Mouse (Mus musculus): ENCODE measurements around the gene Allc.

Allc gene

DNA sequence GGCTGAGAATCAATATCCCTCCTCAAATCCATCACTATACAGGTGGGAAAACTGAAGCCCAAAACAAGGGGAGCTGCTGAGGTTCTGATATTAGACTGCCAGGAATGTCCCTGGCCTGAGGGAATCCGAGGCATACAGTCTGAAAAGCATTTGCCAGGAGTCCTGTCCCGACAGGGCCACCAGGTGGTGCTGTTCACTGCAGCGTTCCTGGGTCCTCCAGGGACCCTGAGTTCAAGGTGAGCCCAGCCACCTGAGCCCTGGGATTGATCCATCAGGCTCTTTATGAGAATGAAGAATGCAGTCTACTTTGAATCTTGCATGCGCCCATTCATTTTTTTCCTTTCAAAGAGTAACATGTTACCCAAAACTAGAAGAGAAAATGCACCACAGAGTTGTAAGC lies 3.2 kb downstream of the Allc start:
- in situ Hi-C loops (cut with MseI, MboI): no loop called here

DNA sequence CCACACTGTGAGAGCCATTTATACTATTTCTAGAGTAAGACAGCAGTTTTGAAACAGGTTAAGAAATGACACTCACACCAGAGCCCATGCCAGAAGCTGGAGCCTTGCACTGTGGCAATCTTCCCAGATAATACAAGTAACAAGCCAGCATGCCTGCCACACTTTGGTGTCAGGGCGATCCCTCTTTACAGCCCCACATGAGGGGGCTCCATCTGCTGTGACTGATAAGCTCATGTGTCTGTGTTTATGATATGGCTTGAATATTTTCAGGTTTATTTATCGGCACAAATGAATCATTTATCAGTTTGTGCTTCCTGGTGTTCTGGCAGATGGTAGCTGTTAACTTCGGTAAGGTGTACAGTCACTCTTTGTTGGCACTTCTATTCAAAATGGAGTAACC lies 4.2 kb downstream of the Allc start:
- in situ Hi-C loops (cut with MseI, MboI): no loop called here

DNA sequence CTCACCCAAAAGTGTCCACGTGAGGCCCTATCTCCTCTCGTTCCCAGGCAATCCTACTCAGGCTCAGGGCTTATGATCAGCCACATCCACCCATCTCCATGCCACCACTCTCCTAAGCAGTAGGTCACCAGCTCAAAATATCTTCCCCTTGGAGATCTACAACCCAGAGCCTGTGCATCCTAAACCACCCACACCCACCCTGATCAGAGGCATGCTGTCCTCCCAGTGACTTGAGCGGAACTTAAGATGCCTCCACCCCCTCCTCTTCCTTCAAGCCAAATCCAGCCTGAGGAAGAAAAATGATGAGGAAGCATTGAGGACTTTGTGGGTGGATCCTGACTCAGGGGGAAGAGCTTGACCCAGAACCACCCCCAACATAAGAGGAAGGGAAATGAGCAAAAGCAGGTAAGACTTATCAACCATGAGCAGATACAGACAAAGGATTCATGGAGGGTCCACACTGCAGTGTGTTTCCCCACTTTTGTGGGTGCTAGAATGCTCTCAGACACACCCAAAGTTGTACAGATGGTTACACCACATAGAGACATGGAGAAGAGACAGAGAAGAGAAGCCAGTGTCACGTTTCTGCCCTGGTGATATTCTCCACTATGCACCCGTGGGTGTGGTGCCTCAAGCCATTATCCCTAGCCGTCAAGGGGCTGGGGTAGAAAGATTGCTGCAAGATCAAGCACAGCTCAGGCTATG lies 6.8 kb downstream of the Allc start:
- in situ Hi-C loops (cut with MseI, MboI): no loop called here

DNA sequence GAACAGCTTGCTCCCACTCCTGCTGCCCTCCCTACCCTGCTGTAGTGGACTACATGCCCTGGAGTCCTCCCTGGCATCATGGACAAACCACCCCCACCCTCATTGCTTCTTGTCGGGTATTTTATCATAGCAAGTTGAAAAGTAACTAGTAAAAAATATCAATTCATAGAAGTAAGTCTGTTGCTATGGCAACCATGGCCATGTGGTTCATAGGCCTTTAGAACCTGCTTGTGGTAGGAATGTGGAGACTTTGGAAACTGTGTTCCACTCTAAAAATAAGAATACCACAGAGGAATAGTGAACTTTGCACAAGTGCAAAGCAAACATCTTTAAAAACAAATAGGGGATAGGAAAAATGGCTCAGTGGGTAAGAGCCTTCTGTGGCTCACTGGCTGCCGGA lies 10.1 kb downstream of the Allc start:
- in situ Hi-C loops (cut with MseI, MboI): no loop called here

- in situ Hi-C loops (cut with MseI, MboI): no loop called here
Measured at GRCm38 (mm10) chr12:28552299-28552698, 30.0 kb downstream of the Allc start, which contains the start of gene Dcdc2c. TSS of gene Dcdc2c (minus strand) at chr12:28552399.

- in situ Hi-C loops (cut with MseI, MboI): no loop called here
Measured at GRCm38 (mm10) chr12:28551775-28552174, 30.5 kb downstream of the Allc start.

GRCm38 (mm10) chr12:28548887-28549286 lies 33.4 kb downstream of the Allc start:
- in situ Hi-C loops (cut with MseI, MboI): no loop called here

GRCm38 (mm10) chr12:28514264-28514775 lies 68.0 kb downstream of the Allc start:
- in situ Hi-C loops (cut with MseI, MboI): no loop called here

DNA sequence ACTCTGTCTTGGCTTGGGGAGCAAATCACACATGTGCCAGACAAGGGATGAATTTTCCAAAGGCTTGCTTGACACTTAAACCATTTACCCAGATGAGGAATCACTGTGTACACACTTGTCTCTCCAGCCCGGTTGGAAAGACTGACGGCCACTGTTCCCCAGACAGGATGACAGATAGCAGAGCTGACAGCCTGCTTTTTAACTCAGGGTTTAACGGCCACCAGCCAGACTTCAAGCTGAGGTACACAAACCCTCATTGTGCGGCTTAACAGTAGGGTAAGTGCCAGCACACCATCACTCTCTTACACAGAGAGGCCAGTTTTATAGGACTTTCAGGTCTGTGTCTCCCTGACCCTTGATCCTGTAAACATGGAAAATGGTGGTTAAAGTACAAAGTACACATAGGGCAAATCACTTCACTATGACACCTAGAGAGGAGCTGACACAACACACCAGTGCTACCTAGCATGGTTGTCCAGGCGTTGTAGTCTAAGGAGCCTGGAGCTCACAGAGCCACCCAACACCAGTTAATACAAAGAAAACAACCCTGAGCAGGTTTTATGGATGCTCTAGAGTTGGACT lies 72.5 kb downstream of the Allc start:
- in situ Hi-C loops (cut with MseI, MboI): no loop called here

Measured in mouse trophoblast stem cell (cell line).